Mouse (Mus musculus) urinary bladder, postnatal 4 days (tissue): ENCODE results near the gene Gm14399.
"Not testable (repeated sequence)": the region's sequence is repeated elsewhere in the genome, so short reads cannot be mapped to it uniquely, and the experiment has no call there.

ENCODE experiments used
- DNase-seq, 2 experiments: peaks; one replicate each; pipeline ENCODE4 v3.0.0; 2021 to 2022; ENCODE audit warnings: low spot score in 2 of 2

Gene Gm14399

DNA sequence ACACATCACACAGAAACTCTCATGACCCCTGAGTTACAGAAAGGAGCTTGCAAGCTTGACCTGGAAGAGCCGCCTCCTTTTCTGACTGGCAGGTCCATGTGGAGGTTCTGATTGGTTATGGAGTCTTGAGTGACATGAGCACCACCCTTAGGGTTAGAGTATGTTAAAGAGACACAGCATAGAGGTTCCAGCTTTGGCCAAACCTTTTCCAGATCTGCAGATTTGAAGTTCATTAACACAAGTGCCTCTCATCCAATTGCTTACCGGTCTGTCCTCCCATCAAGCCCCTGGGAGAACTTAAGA is at the start of gene Gm14399:
Gene Gm14399, minus strand, starts transcription at position 20 of the 303 bp plus-strand sequence.
- DNase-seq, result not testable (repeated sequence)

DNA sequence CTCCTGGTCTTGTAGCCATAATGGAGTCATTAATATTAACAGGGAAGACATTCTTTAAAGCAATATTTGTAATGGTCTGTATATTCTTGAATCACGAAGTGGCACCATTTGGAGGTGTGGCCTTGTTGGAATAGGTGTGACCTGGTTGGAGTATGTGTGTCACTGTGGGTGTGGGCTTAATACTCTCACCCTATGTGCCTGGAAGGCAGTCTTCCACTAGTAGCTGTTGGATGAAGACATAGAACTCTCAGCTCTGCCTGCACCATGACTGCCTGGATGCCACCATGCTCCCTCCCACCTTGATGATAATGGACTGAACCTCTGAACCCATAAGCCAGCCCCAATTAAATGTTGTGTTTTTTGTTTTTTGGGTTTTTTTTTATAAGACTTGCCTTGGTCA is 37.2 kb upstream of the Gm14399 start:
- DNase-seq, result not testable (repeated sequence)

DNA sequence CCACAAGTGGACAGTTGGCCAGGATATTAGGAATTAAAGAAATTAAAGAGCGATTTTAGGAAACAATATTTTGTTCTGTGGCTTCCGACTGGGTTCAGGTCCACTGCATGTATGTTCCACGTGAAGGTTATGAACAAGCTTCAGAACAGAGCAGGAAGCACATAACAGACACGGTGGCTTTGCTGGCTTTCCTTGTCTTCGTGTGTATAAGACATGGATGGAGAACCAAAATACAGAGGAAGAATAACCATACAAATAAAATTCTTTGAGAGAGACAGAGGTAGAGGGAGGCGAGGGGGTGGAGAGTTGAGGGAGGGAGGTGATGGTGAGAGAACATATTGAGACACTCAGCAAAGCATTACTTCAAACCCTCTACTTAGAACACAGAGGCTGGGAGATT is 34.5 kb upstream of the Gm14399 start:
- no peak for DNase-seq

DNA sequence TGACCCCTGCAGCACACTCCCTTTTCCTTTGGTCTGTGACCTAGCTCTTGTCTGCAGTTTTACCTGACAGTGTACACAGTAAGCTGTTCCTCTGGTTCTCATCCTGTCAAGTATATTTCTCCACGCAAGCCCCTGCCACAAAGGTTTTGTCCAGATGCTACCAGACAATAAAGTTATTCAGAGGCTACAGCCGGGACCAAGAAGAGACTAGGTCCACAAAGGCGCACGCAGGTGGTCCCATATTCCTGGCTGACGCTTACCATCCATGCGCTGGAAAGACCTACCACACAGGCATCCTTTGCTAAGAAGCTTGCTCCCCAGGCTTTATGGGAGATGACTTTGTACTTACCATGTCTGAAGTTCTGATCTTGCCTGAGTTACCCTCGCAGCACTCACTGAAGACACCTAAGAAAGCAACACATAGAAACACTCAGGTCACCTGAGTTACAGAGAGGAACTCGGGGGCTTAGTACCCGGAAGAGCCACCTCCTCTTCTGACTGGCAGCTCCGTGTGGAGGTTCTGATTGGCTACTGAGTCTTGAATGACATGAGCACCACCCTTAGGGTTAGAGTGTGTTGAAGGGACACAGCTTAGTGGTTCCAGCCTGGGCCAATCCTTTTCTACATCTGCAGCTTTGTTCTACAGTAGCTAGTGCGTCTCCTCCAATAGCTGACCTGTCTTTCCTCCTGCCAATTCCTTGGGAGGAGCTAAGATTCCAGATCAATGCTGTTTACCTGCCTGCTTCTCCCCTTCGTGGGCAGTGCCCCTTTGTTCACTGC is 33.8 kb upstream of the Gm14399 start, which contains the start of gene Gm14443:
Gene Gm14443, minus strand, starts transcription at position 471 of the 780 bp plus-strand sequence.
- DNase-seq, result not testable (repeated sequence)

DNA sequence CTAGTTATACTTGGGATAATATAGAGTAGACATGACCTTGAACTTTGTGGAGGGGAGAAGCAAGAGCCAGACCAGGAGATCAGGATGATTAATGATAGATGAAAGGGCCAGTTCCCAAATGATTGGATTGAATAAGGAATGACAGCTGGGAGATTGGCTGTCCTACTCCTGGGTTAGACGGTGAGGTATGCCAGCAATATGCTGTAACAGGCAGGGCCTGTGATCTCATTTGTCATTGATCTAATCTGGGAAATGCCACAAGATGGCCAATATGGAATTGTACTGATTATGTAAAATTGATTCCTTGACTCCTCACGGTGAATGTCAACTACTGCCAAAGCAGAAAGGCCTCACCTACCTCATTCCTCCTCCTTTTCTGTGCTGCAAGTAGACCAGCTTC is 32.2 kb upstream of the Gm14399 start:
- not testable (repeated sequence) for DNase-seq

DNA sequence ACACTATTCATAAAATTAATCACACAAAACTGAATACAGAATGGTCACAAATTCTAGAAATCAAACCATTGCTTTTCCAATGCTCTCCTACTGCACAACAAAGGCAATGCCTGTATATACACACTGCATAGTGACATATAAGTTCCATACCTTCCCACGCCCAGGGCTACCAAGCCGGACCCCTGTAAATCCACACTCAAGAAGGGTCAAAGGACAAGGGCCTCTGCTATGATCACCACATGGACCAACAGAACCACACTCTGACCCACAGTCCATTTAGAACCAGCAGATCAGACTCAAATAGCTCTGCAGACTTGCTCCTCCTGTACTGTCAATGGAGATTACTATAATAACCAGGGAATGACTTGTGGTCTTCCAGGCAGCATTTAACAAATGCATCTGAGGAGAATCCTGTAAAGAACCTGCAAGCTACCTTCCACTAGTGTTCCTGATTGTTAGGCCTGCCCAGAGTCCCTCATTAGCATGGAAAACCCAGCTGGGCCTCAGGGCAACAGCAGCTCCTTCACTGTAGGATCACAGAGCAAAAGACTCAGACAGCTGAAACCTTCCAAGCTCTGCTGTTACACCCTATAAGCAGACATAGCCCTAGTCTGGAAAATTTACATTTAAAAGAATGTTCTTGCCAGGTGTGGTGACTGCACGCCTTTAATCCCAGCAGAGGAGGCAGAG is 31.2 kb upstream of the Gm14399 start:
- not testable (repeated sequence) for DNase-seq

DNA sequence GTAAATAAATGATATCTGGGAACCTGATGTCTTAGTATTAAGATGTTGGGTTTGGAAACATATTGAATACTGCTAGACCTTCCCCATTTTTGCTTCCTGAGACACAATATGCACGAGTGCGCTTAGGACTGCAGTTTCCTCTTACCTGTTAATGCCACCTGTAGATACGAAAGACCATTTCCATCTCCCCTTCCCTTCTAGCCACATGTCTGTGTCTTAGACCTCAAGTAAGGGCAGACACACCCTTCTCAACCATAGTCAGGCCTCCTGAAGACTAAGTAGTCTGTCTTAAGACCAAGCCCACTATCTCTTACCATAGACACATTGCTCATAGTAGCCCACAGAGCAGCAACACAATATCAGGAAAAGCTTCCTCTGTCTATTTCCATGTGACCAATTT is 30.3 kb upstream of the Gm14399 start:
- no peak for DNase-seq

DNA sequence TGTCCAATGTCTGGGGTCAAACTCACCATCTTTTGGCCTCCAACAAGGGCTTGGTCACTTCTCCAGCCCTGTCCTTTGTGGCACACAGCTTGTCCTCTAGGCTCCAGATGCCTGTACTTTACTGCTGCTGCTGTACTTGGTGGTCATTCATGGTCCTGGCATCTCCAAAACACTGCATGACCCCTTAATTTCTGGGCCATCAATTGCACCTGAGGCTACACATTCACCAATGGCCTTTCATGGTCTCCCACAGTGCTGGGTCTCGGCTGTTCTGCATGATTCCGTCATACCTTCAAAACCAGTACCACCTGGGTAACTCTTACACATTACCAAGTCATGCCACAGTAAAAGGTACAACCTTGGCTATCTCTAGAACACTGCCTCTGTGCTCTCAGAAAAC is 25.1 kb upstream of the Gm14399 start:
- DNase-seq, result not testable (repeated sequence)

DNA sequence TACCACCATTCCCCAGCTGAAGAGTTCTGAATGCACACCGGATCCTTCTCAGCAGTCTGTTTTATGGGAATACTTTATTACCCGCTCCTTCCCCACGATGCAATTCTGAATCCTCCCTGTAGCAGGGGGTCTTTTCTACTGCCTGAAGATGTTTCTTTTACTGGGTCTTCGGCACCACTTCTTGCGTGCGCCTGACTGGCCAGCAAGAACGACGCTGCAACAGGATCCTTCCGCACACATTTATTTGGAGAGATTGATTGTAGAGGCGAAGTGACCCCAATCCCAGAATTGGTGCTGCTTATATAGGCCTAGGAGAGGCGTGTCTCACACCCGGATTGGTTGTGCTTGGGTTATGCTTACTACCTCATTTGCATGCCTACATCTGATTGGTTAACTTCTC is 23.3 kb upstream of the Gm14399 start:
- DNase-seq, result not testable (repeated sequence)

DNA sequence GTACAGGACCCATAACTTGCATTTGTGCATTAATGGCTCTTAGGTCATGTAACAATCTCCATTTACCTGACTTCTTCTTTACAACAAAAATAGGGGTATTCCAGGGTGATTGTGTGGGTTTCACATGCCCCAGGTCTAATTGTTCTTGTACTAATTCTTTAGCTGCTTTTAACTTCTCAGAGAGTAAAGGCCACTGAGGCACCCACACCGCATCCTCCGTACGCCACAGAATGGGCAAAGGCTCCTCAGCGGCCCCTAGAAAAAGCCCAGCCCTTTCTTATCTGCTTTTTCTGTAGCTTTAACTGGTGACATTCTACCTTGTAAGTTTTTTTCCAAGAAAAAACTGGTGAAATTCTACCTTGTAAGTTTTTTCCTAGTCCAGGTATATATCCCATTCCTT is 19.6 kb upstream of the Gm14399 start:
- not testable (repeated sequence) for DNase-seq

DNA sequence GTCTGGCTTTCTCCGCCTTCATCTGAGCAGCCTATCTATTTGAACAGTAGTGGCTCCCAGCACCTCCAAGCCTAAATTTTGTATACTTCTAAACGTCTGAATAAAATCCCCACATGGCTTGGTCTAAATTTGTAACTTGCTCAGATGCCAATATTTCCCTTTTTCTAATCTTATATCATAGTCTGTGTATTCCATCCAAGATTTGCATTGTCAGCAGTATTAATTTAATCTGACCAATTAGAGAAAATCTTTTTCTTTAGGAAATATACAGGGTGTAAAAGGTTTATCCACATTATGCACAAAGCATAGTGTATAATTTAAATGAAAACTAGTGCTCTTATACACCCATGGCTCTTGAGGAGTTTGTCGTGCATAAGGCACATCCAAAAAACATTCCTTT is 16.8 kb upstream of the Gm14399 start:
- DNase-seq, result no peak

DNA sequence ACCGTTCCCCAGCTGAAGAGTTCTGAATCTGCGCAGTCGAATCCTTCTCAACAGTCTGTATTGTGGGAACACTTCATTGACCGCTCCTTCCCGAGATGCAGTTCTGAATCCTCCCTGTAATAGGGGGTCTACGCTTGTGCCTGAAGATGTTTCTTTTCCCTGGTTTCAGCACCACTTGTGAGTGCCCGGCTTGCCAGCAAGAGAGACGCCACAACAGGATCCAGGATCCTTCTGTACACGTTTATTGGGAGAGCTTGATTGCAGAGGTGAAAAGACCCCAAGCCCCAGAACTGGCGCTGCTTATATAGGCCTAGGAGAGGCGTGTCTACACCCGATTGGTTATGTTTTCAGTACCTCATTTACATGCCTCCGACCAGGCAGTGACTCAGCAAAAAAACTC is 14.9 kb upstream of the Gm14399 start:
- DNase-seq, result no peak

DNA sequence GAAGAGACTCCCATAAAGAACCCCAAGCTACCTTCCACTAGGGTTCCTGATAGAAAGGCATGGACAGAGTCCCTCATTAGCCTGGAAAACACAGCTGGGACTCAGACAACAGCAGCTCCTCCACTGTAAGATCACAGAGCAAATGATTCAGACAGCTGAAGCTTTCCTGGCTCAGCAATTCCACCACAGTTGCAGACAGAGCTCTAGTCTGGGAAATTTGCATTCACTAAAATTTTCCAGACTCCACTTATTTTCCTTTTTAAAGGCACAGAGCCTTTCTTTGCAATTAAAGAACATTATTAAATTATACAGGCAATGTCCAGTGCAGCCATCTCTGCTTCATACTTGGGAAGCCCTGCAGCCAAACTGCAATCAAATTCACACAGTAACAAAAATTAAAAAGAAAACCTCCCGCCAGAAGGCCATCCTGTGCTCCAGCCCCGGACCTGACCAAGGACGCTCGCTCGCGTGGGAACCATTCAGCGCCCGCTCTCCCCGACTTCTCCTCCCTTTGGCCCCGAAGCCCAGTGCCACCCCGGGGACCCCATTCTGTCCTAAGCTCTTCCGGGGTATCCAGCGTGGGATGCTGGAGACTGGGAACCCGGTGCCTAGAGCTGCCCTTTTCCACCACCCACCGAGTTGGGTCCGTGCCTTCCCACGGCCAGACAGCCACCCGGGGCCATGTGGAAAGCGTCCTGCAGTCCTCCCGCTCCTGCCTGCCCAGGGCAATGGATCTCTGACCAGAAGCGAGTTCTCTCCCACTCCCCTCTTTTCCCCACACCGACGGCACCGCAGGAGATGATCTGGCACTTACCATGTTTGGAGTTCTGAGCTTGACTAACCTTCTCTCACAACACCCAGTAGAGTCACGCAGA is 457 bp downstream of the Gm14399 start:
- DNase-seq, result not testable (repeated sequence)

DNA sequence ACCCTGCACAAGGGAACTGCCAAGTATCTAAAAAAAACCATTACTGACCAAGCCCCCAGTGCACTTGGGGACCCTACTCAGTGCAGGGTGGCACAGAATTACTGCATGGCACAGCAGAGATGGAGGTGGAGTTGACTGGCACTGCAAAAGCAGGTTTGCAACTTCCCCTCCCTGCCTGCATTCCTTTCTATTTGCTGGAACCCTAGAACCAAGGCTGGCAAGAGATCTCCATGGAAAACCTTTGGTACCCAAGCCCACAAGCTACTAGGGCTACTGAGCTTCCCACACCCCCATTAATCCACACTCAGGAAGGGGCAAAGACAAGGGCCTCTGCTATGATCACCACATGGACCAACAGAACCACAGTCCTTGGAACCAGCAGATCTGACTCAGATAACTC is 1.2 kb downstream of the Gm14399 start:
- not testable (repeated sequence) for DNase-seq
